Mouse (Mus musculus) testis, adult 2 months (tissue): ENCODE results near the gene Elp5. TPM values are rescaled to one million over a fixed set of nuclear protein-coding genes. Genes with fewer than 3 reads are reported as not detected.
"Not testable (repeated sequence)": the region's sequence is repeated elsewhere in the genome, so short reads cannot be mapped to it uniquely, and the experiment has no call there.

ENCODE experiments used
- H3K27ac ChIP-seq: fragments of 200-500 bp; 2 replicates; pipeline ENCODE4 v1.5.1; 2012; ENCODE audit warnings: low read depth, low read length; ENCODE audit not compliant: control insufficient read depth, insufficient read depth
- H3K27me3 ChIP-seq: fragments of 200-500 bp; 2 replicates; pipeline ENCODE4 v1.6.1; 2012; ENCODE audit warnings: mild to moderate bottlenecking, low read length, moderate library complexity; ENCODE audit not compliant: control insufficient read depth, insufficient read depth
- H3K36me3 ChIP-seq: fragments of 200-500 bp; 2 replicates; pipeline ENCODE4 v1.6.1; 2012; ENCODE audit warnings: mild to moderate bottlenecking, low read length; ENCODE audit not compliant: control insufficient read depth, insufficient read depth
- H3K4me1 ChIP-seq: fragments of 200-500 bp; 2 replicates; pipeline ENCODE4 v1.6.1; 2012; ENCODE audit warnings: low read length; ENCODE audit not compliant: control insufficient read depth, insufficient read depth
- H3K4me3 ChIP-seq: fragments of 200-500 bp; 2 replicates; pipeline ENCODE4 v1.5.1; 2012; ENCODE audit warnings: low read depth, mild to moderate bottlenecking, low read length, moderate library complexity, mixed read lengths; ENCODE audit not compliant: control insufficient read depth
- CTCF ChIP-seq: fragments of 200-500 bp; IDR thresholded peaks from 2 replicates; pipeline ENCODE4 v1.5.1; 2012; ENCODE audit warnings: low read depth, mild to moderate bottlenecking, inconsistent platforms, low read length, moderate library complexity; ENCODE audit not compliant: control insufficient read depth, insufficient read depth, insufficient replicate concordance
- POLR2A ChIP-seq: fragments of 200-500 bp; IDR thresholded peaks from 2 replicates; pipeline ENCODE4 v1.6.1; 2012; ENCODE audit warnings: low read depth, mild to moderate bottlenecking, inconsistent platforms, low read length, moderate library complexity; ENCODE audit not compliant: control insufficient read depth
- polyA plus RNA-seq: library from polyadenylated mRNA; depleted of rRNA; stranded (reverse); fragments of >200 nt; gene quantifications from 2 replicates; pipeline ENCODE4 v1.2.3, GENCODE M21; 2012

The Elp5 gene
- polyA plus RNA-seq, 1 experiment = 226 TPM

DNA sequence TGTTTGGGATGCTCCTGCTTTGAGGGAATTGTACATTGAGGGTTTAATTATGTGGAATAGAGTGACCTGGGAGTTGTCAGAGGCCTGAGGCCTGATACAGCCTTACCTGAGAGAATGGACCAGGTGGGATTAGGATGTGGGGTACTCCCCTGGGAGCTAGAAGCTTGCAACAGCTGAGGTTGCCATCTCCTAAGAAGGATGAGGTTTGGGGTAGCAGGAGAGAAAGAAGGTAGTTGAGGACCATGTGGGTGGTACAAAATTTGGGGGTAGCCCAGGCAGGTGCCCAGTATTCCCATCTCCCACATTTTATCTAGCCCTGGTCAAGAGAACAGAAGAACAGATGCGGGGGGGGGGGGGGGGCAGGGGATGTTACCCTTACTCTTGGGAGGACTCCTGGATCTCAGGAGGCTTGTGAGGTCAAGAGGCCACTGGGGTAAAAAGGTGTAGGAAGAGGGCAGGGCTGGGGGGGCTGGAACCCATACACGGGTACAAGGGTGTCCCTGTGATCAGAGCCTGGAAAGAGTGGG is 37.2 kb upstream of the Elp5 start:
- no peaks in the 10 kb centered on the region for H3K36me3 ChIP-seq
- no peak overlapping the region for H3K27ac ChIP-seq
- peaks cover 30% of the 10 kb centered on the region for H3K4me1 ChIP-seq
- H3K4me3 ChIP-seq = no peak overlapping the region
- H3K27me3 ChIP-seq = no peaks in the 10 kb centered on the region
- TF ChIP-seq CTCF = no peak
- TF ChIP-seq POLR2A = no peak

DNA sequence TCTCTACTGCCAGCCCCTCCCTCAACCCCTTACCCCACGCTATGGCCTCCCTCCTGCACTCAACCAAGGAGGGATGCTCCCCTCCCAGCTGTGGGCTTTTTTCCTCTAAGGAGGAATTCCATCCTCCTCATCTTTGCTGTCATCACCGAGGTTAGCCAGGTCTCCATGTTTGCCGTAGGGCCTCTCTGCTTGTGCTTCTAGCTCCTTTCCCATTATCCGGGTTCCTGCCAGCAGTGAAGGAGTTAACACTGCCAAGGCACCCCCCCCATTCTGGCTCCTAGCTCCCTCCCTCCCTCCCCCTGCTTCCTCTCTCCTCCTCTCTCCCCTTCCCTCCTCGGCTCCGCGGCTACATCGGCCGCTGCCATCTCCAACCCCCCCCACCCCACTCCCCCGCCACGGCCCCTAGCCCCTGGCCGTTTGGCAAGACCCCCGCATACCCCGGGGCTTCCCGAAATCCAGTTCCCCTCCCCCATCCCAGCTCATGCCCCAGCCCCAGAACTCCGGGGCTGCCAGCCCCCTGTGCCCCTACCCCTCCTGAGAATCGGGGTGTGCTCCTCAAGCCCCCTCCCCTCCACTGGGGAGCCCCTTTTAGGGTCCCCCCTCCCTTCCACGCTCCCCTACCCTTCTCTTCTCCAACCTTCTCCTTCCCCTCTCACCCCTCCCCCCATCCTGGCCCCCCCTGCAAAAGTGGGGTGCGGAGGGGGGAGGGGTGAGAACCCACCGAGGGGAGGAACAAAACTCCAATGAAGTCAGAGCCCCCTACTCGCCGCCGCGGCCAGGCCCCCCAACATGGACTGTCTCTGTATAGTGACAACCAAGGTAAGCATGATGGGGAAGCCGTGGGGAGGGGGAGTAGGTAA is 36.0 kb upstream of the Elp5 start:
- no peaks in the 10 kb centered on the region for H3K36me3 ChIP-seq
- TF ChIP-seq CTCF = no peak
- TF ChIP-seq POLR2A = no peak
- H3K4me3 ChIP-seq = no peak overlapping the region; the same call in 1 of the 2 replicates
- H3K4me1 ChIP-seq = peaks cover 23% of the 10 kb centered on the region
- H3K27ac ChIP-seq = no peak overlapping the region
- no peaks in the 10 kb centered on the region for H3K27me3 ChIP-seq

DNA sequence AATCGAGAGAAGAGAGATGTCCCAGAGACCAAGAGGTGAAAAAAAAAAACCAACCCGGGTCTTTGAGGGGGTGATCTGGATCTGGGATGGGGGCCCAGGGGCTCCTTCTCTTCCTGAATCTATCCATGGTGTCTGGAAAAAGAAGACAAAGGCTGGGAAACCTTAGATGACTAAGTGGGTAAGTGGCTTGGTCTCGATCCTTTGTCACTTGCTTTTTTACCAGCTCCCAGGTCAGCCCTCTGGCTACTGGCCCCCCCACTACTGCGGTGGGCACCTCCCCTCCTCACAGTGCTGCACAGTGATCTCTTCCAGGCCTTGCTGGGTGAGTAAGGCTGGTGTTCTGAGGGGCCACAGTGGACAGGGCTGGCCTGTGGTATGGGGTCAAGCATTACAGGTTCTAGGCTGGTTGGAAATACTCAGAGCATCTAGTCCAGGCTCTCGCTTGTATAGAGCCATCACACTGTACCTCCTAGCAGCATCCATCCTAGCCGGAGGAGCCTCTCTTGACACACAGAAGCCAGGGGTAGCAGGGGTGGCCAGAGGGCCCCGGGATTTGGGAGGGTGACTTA is 35.0 kb upstream of the Elp5 start:
- H3K4me3 ChIP-seq = no peak overlapping the region
- TF ChIP-seq CTCF (no peak), POLR2A (no peak)
- H3K4me1 ChIP-seq = peaks cover 23% of the 10 kb centered on the region
- no peak overlapping the region for H3K27ac ChIP-seq
- H3K36me3 ChIP-seq = no peaks in the 10 kb centered on the region
- H3K27me3 ChIP-seq = no peaks in the 10 kb centered on the region

DNA sequence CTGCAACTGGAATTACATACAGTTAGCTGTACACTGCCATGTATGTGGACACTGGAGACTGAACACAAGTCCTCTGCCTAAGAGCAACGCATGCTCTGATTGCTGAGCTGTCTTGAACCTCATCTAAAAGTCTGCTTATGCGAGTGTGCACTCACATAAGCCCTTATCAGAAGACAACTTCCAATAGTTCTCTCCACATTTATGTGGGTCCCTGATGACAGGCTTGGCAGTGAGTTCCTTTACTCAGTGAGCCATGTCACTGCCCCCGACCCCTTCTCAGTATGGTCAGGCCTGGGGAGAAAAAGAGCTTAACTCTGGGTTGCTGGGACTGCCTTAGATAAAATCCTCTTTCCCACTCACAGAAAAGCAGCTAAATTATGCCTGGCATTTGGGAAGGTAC is 34.4 kb upstream of the Elp5 start, which contains the start of gene Dlg4:
Gene Dlg4 (plus strand): TSS at position 274 of the 400 bp plus-strand sequence.
- Histone ChIP-seq H3K4me1 (peaks cover 20% of the 10 kb centered on the region), H3K27ac (no peak within 1 kb of the TSS), H3K27me3 (no peaks in the 10 kb centered on the region), H3K4me3 (no peak within 1 kb of the TSS), H3K36me3 (no peaks in the 10 kb centered on the region; the same call in 1 of the 2 replicates)
- TF ChIP-seq CTCF (no peak), POLR2A (no peak)

DNA sequence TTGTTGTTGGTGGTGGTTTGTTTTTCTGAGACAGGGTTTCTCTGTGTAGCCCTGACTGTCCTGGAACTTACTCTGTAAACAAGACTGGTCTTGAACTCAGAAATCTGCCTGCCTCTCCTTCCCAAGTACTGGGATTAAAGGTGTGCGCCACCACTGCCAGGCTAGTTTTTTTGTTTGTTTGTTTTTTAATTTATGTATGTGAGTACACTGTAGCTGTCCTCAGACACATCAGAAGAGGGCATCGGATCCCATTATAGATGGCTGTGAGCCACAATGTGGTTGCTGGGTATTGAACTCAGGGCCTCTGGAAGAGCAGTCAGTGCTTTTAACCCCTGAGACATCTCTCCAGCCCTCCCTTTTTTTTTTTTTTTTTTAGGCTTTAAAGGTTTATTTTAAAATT is 33.9 kb upstream of the Elp5 start:
- H3K36me3 ChIP-seq, H3K27ac ChIP-seq, H3K4me3 ChIP-seq, H3K27me3 ChIP-seq: not testable (repeated sequence)
- peaks cover 19% of the 10 kb centered on the region for H3K4me1 ChIP-seq

DNA sequence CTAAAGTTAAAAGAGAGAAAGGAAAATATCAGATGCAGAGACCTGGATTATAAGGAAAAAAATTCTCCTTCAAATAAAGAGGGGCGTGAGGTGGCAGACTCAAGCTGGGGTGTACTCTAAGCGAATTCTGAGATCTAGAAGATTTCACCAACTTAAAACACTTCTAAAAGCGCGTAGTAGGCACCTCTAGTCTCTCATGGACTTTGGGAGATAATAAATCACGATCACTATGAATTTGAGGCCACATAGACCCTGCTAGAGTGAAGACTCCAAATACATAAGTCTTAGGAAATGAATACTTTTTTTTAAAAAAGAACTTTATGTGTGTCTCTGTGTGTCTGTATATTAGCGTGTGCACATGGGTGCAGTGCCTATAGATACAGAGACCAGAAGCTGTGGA is 33.4 kb upstream of the Elp5 start:
- Histone ChIP-seq H3K4me1 (peaks cover 17% of the 10 kb centered on the region), H3K36me3 (no peaks in the 10 kb centered on the region; the same call in 1 of the 2 replicates), H3K4me3 (no peak overlapping the region), H3K27me3 (no peaks in the 10 kb centered on the region), H3K27ac (no peak overlapping the region)
- TF ChIP-seq POLR2A (no peak), CTCF (no peak)

DNA sequence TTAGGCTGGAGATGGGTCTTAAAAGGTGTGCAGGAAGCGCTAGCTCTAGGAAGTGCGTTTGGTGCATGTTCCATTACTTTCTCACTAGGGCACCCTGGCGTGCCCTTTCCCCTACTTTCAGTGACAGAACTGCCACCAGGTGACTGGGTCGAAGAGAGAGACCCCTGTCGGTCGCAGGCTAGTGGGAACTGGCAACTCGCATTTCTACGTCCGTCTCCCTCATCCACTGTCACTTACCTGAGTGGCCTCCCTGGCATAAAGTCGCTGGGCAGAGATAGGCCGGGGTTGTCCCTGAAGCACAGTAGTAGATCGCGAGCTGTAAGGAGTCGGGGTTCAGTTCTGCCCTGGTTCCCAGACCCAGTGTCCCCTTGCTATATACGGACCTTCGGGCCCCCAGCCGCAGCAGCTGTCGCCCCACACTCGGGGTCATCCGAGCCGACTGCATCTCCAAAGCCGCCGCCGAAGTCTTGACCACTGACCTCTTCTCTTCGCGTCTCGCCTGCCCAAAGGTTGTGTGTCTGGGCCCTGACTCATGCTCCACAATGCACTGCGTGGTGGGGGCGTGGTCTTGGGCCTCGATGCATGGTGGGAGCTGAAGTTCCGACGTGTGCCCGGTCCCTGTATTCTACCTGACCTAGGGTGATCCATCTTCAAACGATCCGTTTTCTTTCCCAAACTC is 32.7 kb upstream of the Elp5 start, which contains the start of gene Acadvl:
Gene Acadvl (minus strand): TSS at position 532 of the 679 bp plus-strand sequence.
- Histone ChIP-seq H3K27me3 (no peaks in the 10 kb centered on the region), H3K4me3 (peak within 1 kb of the TSS; percentile 75), H3K36me3 (no peaks in the 10 kb centered on the region; the same call in 1 of the 2 replicates), H3K27ac (peak within 1 kb of the TSS; percentile 32; the same call in 1 of the 2 replicates), H3K4me1 (peaks cover 14% of the 10 kb centered on the region)
- TF ChIP-seq CTCF = peak; percentile 6; the same call in 1 of the 2 replicates
- TF ChIP-seq POLR2A = peak; percentile 60; the same call in 1 of the 2 replicates
